In the genomic region with DNA sequence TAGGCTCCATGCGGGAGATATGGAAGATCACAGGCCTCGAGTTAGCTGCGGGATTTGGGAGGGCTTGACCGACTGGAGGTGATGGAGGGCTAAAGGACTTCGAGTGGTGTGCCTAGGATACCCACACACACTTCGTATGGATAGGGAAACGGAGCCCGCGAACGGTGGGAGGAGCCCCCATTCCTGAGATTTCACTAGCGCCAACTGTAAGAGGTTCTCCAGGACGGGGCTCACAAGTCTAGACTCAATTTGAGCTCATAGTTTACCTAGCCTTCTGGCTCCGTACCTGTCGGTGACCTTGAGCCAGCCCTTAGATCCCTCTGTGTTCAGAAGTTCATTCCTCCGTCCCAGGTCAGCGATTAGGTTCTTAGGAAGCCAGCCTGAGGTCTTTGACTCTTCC, we compare ENCODE assay signal across 8 mouse cellular contexts. TPM values are rescaled to one million over a fixed set of nuclear protein-coding genes. Genes with fewer than 3 reads are reported as not detected.
DNase-seq lines count a peak whose midpoint lies in the region; ATAC-seq lines count a peak whose summit lies in the region.

No protein-coding gene starts in this region.

- peaks cover 22% of the 10 kb centered on the region for H3K36me3 ChIP-seq in heart, embryonic 12.5 days
- H3K36me3 ChIP-seq in embryonic facial prominence, embryonic 13.5 days = peaks cover 21% of the 10 kb centered on the region
- H3K36me3 ChIP-seq in limb, embryonic 11.5 days (ENCODE audit: control insufficient read depth, insufficient read depth, low read length) = no peaks in the 10 kb centered on the region
- H3K36me3 ChIP-seq in midbrain, embryonic 15.5 days (replicated peaks) = no peaks in the 10 kb centered on the region

- H3K4me1 ChIP-seq in heart, embryonic 12.5 days (replicated peaks) = peaks cover 44% of the 10 kb centered on the region
- H3K4me1 ChIP-seq in embryonic facial prominence, embryonic 13.5 days = peaks cover 28% of the 10 kb centered on the region
- 0 out of 2 replicates have a peak, but pooled peaks cover 8% of the 10 kb centered on the region for H3K4me1 ChIP-seq in limb, embryonic 11.5 days (ENCODE audit: control insufficient read depth, insufficient read depth, low read length)
- peaks cover 22% of the 10 kb centered on the region for H3K4me1 ChIP-seq in midbrain, embryonic 15.5 days

- peak overlapping the region; percentile 63 for H3K4me3 ChIP-seq in heart, embryonic 12.5 days
- H3K4me3 ChIP-seq in embryonic facial prominence, embryonic 13.5 days = peak overlapping the region; percentile 74
- H3K4me3 ChIP-seq in limb, embryonic 11.5 days (ENCODE audit: low read depth, low read length) = peak overlapping the region; percentile 44
- H3K4me3 ChIP-seq in midbrain, embryonic 15.5 days = peak overlapping the region; percentile 72

- peak overlapping the region; percentile 80 for H3K9ac ChIP-seq in heart, embryonic 12.5 days
- peak overlapping the region; percentile 85 for H3K9ac ChIP-seq in embryonic facial prominence, embryonic 13.5 days
- peak overlapping the region; percentile 45 for H3K9ac ChIP-seq in limb, embryonic 11.5 days (ENCODE audit: low read length)
- H3K9ac ChIP-seq in midbrain, embryonic 15.5 days = peak overlapping the region; percentile 67

- 0 out of 2 replicates have a peak, but pooled peaks cover 6% of the 10 kb centered on the region for H3K27me3 ChIP-seq in heart, embryonic 12.5 days (replicated peaks)
- peaks cover 12% of the 10 kb centered on the region for H3K27me3 ChIP-seq in embryonic facial prominence, embryonic 13.5 days
- no peaks in the 10 kb centered on the region for H3K27me3 ChIP-seq in limb, embryonic 11.5 days (ENCODE audit: control insufficient read depth, insufficient read depth, low read length)
- no peaks in the 10 kb centered on the region; the same call in 1 of the 2 replicates for H3K27me3 ChIP-seq in midbrain, embryonic 15.5 days (replicated peaks)

- WGBS in heart, embryonic 12.5 days = 8% methylated on average over 16 of the region's 16 CpGs
- 11% methylated on average over 16 of the region's 16 CpGs for WGBS in embryonic facial prominence, embryonic 13.5 days
- 17% methylated on average over 16 of the region's 16 CpGs for WGBS in limb, embryonic 11.5 days
- WGBS in midbrain, embryonic 15.5 days = 15% methylated on average over 16 of the region's 16 CpGs

- intact Hi-C loops in heart, postnatal 14 days (cut with DNase I) = no loop called here

- H3K4me2 ChIP-seq in heart, embryonic 12.5 days = peak overlapping the region; percentile 86
- peak overlapping the region; percentile 90 for H3K4me2 ChIP-seq in embryonic facial prominence, embryonic 13.5 days
- H3K4me2 ChIP-seq in limb, embryonic 11.5 days (ENCODE audit: low read depth, severe bottlenecking) = peak overlapping the region; percentile 93
- H3K4me2 ChIP-seq in midbrain, embryonic 15.5 days = peak overlapping the region; percentile 97

- H3K27ac ChIP-seq in heart, embryonic 12.5 days (ENCODE audit: poor library complexity, severe bottlenecking) = peak overlapping the region; percentile 75
- H3K27ac ChIP-seq in embryonic facial prominence, embryonic 13.5 days = peak overlapping the region; percentile 78
- H3K27ac ChIP-seq in limb, embryonic 11.5 days (replicated peaks; ENCODE audit: low read depth, low read length) = no peak overlapping the region
- H3K27ac ChIP-seq in midbrain, embryonic 15.5 days = no peak overlapping the region

- no peak for ATAC-seq in heart, embryonic 12.5 days (ENCODE audit: insufficient number of reproducible peaks, low FRiP score)
- ATAC-seq in embryonic facial prominence, embryonic 13.5 days (ENCODE audit: insufficient number of reproducible peaks, insufficient read depth, low FRiP score, low TSS enrichment, low read depth) = no peak
- ATAC-seq in limb, embryonic 11.5 days (ENCODE audit: insufficient number of reproducible peaks, low FRiP score, low TSS enrichment, low read depth) = no peak
- ATAC-seq in midbrain, embryonic 15.5 days (replicated peaks) = peak; percentile 31; the same call in 1 of the 2 replicates

- no peaks in the 10 kb centered on the region for H3K9me3 ChIP-seq in heart, embryonic 12.5 days (replicated peaks)
- H3K9me3 ChIP-seq in embryonic facial prominence, embryonic 13.5 days = no peaks in the 10 kb centered on the region
- H3K9me3 ChIP-seq in limb, embryonic 11.5 days (ENCODE audit: control insufficient read depth, low read length) = no peaks in the 10 kb centered on the region; the same call in 1 of the 2 replicates
- no peaks in the 10 kb centered on the region for H3K9me3 ChIP-seq in midbrain, embryonic 15.5 days

- no peak for DNase-seq in heart, postnatal 14 days
- DNase-seq in limb, embryonic 11.5 days (ENCODE audit: low spot score) = no peak
- DNase-seq in gastrocnemius, adult 8-10 months (ENCODE audit: low spot score in 2 of 2) = no peak
- DNase-seq in thymus, postnatal 4 days = no peak
- no peak for DNase-seq in thymus, postnatal 14 days

RNA-seq across cellular contexts. Expression of gene Cish, which starts 1.2 kb away (rescaled TPM):
- polyA plus RNA-seq in heart, embryonic 12.5 days (2016; fragmentation: Nextera tagmentation; extraction: Ambion mirVana) = 15.6 and 16.4 TPM in 2 replicates
- 100 to 1,000 TPM; 232 TPM for total RNA-seq in heart, postnatal 14 days (2021)
- polyA plus RNA-seq in embryonic facial prominence, embryonic 13.5 days (2015; fragmentation: Nextera tagmentation; extraction: Ambion mirVana) = 9.3 and 12.4 TPM in 2 replicates
- 4.1 and 4.4 TPM in 2 replicates for polyA plus RNA-seq in limb, embryonic 11.5 days (2014; fragmentation: Nextera tagmentation; extraction: Ambion mirVana)
- polyA plus RNA-seq in midbrain, embryonic 15.5 days (2015; fragmentation: Nextera tagmentation; extraction: Ambion mirVana) = 7.2 and 7.4 TPM in 2 replicates
- 10 to 100 TPM in 3 of 4 experiments, 1 to 10 TPM in 1; 5.1 to 61.2 (median 22.7) TPM for total RNA-seq in gastrocnemius, adult 8-10 months (2022)

RNA-seq across cellular contexts. Expression of gene Mapkapk3, which starts 7.4 kb away (rescaled TPM):
- 7.1 and 7.3 TPM in 2 replicates for polyA plus RNA-seq in heart, embryonic 12.5 days (2016; fragmentation: Nextera tagmentation; extraction: Ambion mirVana)
- 10 to 100 TPM; 29.5 to 31.4 TPM for total RNA-seq in heart, postnatal 14 days (2021)
- polyA plus RNA-seq in embryonic facial prominence, embryonic 13.5 days (2015; fragmentation: Nextera tagmentation; extraction: Ambion mirVana) = 7.6 and 10.7 TPM in 2 replicates
- polyA plus RNA-seq in limb, embryonic 11.5 days (2014; fragmentation: Nextera tagmentation; extraction: Ambion mirVana) = 4.9 and 5.9 TPM in 2 replicates
- 2.2 TPM in 2 replicates for polyA plus RNA-seq in midbrain, embryonic 15.5 days (2015; fragmentation: Nextera tagmentation; extraction: Ambion mirVana)
- total RNA-seq in gastrocnemius, adult 8-10 months (2022) = 10 to 100 TPM; 33.6 to 41.0 (median 36.0) TPM

RNA-seq across cellular contexts. Expression of gene Hemk1, which starts 41.1 kb away (rescaled TPM):
- polyA plus RNA-seq in heart, embryonic 12.5 days (2016; fragmentation: Nextera tagmentation; extraction: Ambion mirVana) = 11.4 and 13.4 TPM in 2 replicates
- total RNA-seq in heart, postnatal 14 days (2021) = 10 to 100 TPM; 19.7 to 21.2 TPM
- polyA plus RNA-seq in embryonic facial prominence, embryonic 13.5 days (2015; fragmentation: Nextera tagmentation; extraction: Ambion mirVana) = 11.4 and 12.1 TPM in 2 replicates
- polyA plus RNA-seq in limb, embryonic 11.5 days (2014; fragmentation: Nextera tagmentation; extraction: Ambion mirVana) = 10.0 and 10.1 TPM in 2 replicates
- polyA plus RNA-seq in midbrain, embryonic 15.5 days (2015; fragmentation: Nextera tagmentation; extraction: Ambion mirVana) = 20.1 and 21.1 TPM in 2 replicates
- total RNA-seq in gastrocnemius, adult 8-10 months (2022) = 10 to 100 TPM in 3 of 4 experiments, 1 to 10 TPM in 1; 9.6 to 16.3 (median 11.7) TPM

RNA-seq across cellular contexts. Expression of gene 6430571L13Rik, which starts 43.3 kb away (rescaled TPM):
- polyA plus RNA-seq in heart, embryonic 12.5 days (2016; fragmentation: Nextera tagmentation; extraction: Ambion mirVana) = 0.55 and 1.1 TPM in 2 replicates
- total RNA-seq in heart, postnatal 14 days (2021) = 1 to 10 TPM; 7.0 to 7.4 TPM
- polyA plus RNA-seq in embryonic facial prominence, embryonic 13.5 days (2015; fragmentation: Nextera tagmentation; extraction: Ambion mirVana) = 1.2 and 1.5 TPM in 2 replicates
- 0.60 and 0.73 TPM in 2 replicates for polyA plus RNA-seq in limb, embryonic 11.5 days (2014; fragmentation: Nextera tagmentation; extraction: Ambion mirVana)
- 9.7 TPM in 2 replicates for polyA plus RNA-seq in midbrain, embryonic 15.5 days (2015; fragmentation: Nextera tagmentation; extraction: Ambion mirVana)
- total RNA-seq in gastrocnemius, adult 8-10 months (2022) = 10 to 100 TPM; 29.0 to 53.2 (median 38.4) TPM

Comparison
In these comparisons a context has a peak if more than half of its experiments do, and no peak if none do; other contexts are left out.
1. H3K27ac ChIP-seq: peak in heart, embryonic 12.5 days (single experiment) and embryonic facial prominence, embryonic 13.5 days (single experiment); none in limb, embryonic 11.5 days (single experiment) and midbrain, embryonic 15.5 days (single experiment).
2. Peak in every context shown above with its lines, with median percentiles within 50 percentile points of each other: H3K4me2 ChIP-seq, H3K4me3 ChIP-seq and H3K9ac ChIP-seq.